Mouse (Mus musculus): ENCODE measurements around the gene Oprm1. TPM values are rescaled to one million over a fixed set of nuclear protein-coding genes. Genes with fewer than 3 reads are reported as not detected.

Gene Oprm1
- total and polyA plus RNA-seq, 3 experiments: 0.05 TPM; not detected in 2

DNA sequence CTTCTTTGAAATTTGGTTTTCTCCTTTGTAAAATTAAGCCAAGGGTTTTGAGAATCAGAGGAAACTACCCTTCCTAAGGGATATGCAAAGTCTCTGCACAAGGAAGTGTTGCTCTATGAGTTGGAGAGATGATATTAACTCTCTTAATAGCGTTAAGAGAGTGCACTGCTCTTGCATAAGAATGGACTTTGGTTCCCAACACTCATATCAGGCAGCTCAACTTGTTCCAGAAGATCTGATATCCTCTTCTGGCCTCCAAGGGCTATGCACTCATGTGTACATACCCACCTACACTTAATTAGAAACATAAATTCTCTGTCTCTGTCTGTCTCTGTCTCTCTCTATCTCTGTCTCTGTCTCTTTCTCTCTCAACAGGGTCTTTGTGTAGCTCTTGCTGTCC lies 170.6 kb downstream of the Oprm1 start:
- no peaks in the 10 kb centered on the region for H3K27me3 ChIP-seq (ENCODE audit: insufficient read depth, low read length)
- H3K36me3 ChIP-seq (replicated peaks): no peaks in the 10 kb centered on the region
- no peak for ATAC-seq (ENCODE audit: extremely low read depth, insufficient number of reproducible peaks, low FRiP score, poor library complexity, severe bottlenecking)
- DNase-seq (ENCODE audit: low spot score): no peak
- no peak overlapping the region for H3K4me3 ChIP-seq (ENCODE audit: low read depth, low read length)
- no peaks in the 10 kb centered on the region for H3K9me3 ChIP-seq (replicated peaks)
- H3K4me1 ChIP-seq (ENCODE audit: insufficient read depth, low read depth, low read length): no peaks in the 10 kb centered on the region
- no peak for TF ChIP-seq POLR2AphosphoS5 (IDR thresholded peaks at IDR 0.05; ENCODE audit: insufficient replicate concordance, low read depth, low read length)
- TF ChIP-seq CTCF (IDR thresholded peaks at IDR 0.05; ENCODE audit: low read depth, low read length): no peak
- TF ChIP-seq TAL1 (conservative IDR thresholded peaks at IDR 0.05; ENCODE audit: low read depth, low read length): no peak
- TF ChIP-seq GATA2 (IDR thresholded peaks at IDR 0.05; ENCODE audit: borderline replicate concordance, low read depth, low read length): no peak
- no peak for TF ChIP-seq GATA1 (IDR thresholded peaks at IDR 0.05; ENCODE audit: borderline replicate concordance, low read length)

DNA sequence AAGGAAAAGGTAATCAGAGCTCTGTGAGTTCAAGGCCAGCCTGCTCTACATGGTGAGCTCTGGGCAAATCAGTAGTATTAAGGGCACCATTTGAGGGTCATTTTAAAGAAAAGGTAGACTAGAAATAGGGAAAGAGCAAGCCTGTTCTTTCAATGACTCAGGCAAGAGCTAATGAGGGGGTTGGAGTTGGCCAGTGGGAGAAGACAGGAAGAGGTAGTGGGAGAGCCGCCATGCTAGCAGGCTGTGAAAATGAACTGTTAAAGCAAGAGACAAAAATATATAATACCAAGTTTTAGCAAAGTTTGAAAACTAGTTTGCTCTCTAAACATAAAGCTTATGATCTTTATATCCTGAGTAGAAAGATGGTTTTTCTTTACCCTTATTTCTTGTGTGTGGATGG lies 172.1 kb downstream of the Oprm1 start:
- Histone ChIP-seq H3K4me1 (ENCODE audit: insufficient read depth, low read depth, low read length) (no peaks in the 10 kb centered on the region), H3K4me3 (ENCODE audit: low read depth, low read length) (no peak overlapping the region), H3K27me3 (ENCODE audit: insufficient read depth, low read length) (no peaks in the 10 kb centered on the region), H3K9me3 (replicated peaks) (no peaks in the 10 kb centered on the region), H3K36me3 (replicated peaks) (no peaks in the 10 kb centered on the region)
- TF ChIP-seq TAL1 (conservative IDR thresholded peaks at IDR 0.05; ENCODE audit: low read depth, low read length): no peak
- no peak for TF ChIP-seq GATA2 (IDR thresholded peaks at IDR 0.05; ENCODE audit: borderline replicate concordance, low read depth, low read length)
- no peak for TF ChIP-seq GATA1 (IDR thresholded peaks at IDR 0.05; ENCODE audit: borderline replicate concordance, low read length)
- no peak for TF ChIP-seq POLR2AphosphoS5 (IDR thresholded peaks at IDR 0.05; ENCODE audit: insufficient replicate concordance, low read depth, low read length)
- TF ChIP-seq CTCF (IDR thresholded peaks at IDR 0.05; ENCODE audit: low read depth, low read length): no peak
- ATAC-seq (ENCODE audit: extremely low read depth, insufficient number of reproducible peaks, low FRiP score, poor library complexity, severe bottlenecking) (no peak), DNase-seq (ENCODE audit: low spot score) (no peak)

DNA sequence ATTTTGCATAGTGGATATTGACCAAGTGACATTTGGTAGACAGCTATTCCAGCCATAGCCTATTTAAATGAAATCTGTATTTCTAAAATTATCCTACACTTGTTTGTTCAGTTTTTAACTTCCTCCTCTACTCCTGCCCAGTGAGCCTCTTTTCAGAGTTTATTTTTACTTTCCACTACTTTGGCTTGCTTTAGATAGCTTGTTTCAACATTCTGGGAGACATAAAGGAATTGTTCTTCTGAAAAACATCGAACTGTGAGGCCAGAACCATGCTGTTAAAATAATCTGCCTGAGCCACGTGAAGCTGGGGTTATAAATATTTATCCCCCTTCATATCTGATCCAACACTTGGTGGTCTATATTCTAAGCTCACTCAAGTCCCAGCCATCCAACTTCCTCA lies 172.6 kb downstream of the Oprm1 start:
- DNase-seq (ENCODE audit: low spot score) (no peak), ATAC-seq (ENCODE audit: extremely low read depth, insufficient number of reproducible peaks, low FRiP score, poor library complexity, severe bottlenecking) (no peak)
- Histone ChIP-seq H3K4me1 (ENCODE audit: insufficient read depth, low read depth, low read length) (no peaks in the 10 kb centered on the region), H3K4me3 (ENCODE audit: low read depth, low read length) (no peak overlapping the region), H3K27me3 (ENCODE audit: insufficient read depth, low read length) (no peaks in the 10 kb centered on the region), H3K36me3 (replicated peaks) (no peaks in the 10 kb centered on the region), H3K9me3 (replicated peaks) (no peaks in the 10 kb centered on the region)
- TF ChIP-seq GATA2 (IDR thresholded peaks at IDR 0.05; ENCODE audit: borderline replicate concordance, low read depth, low read length) (no peak), TAL1 (conservative IDR thresholded peaks at IDR 0.05; ENCODE audit: low read depth, low read length) (no peak), GATA1 (IDR thresholded peaks at IDR 0.05; ENCODE audit: borderline replicate concordance, low read length) (no peak), CTCF (IDR thresholded peaks at IDR 0.05; ENCODE audit: low read depth, low read length) (no peak), POLR2AphosphoS5 (IDR thresholded peaks at IDR 0.05; ENCODE audit: insufficient replicate concordance, low read depth, low read length) (no peak)

DNA sequence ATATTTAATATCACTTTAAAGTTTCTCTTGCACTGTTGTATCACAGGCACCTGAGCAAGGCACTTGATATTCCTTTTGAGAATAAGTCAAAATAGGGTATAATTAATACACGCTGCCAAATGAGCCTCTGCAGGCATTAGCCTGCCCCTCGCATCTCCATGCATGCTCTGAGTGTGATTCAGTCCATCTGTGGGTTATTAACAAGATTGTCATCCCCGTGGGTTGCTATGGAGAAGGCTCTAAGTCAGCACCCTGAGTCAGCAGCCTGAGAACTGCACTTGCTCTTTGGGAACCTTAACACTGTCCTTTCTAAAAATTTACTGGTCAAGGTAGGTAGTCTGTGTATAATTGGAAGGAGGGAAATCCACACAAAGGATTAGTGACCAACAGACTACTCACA lies 176.5 kb downstream of the Oprm1 start:
- Histone ChIP-seq H3K27me3 (ENCODE audit: insufficient read depth, low read length) (no peaks in the 10 kb centered on the region), H3K4me1 (ENCODE audit: insufficient read depth, low read depth, low read length) (no peaks in the 10 kb centered on the region), H3K9me3 (replicated peaks) (peaks cover 2% of the 10 kb centered on the region; the same call in 1 of the 2 replicates), H3K4me3 (ENCODE audit: low read depth, low read length) (no peak overlapping the region), H3K36me3 (replicated peaks) (no peaks in the 10 kb centered on the region)
- TF ChIP-seq CTCF (IDR thresholded peaks at IDR 0.05; ENCODE audit: low read depth, low read length) (no peak), POLR2AphosphoS5 (IDR thresholded peaks at IDR 0.05; ENCODE audit: insufficient replicate concordance, low read depth, low read length) (no peak)
- DNase-seq (ENCODE audit: low spot score) (no peak), ATAC-seq (ENCODE audit: extremely low read depth, insufficient number of reproducible peaks, low FRiP score, poor library complexity, severe bottlenecking) (no peak)

DNA sequence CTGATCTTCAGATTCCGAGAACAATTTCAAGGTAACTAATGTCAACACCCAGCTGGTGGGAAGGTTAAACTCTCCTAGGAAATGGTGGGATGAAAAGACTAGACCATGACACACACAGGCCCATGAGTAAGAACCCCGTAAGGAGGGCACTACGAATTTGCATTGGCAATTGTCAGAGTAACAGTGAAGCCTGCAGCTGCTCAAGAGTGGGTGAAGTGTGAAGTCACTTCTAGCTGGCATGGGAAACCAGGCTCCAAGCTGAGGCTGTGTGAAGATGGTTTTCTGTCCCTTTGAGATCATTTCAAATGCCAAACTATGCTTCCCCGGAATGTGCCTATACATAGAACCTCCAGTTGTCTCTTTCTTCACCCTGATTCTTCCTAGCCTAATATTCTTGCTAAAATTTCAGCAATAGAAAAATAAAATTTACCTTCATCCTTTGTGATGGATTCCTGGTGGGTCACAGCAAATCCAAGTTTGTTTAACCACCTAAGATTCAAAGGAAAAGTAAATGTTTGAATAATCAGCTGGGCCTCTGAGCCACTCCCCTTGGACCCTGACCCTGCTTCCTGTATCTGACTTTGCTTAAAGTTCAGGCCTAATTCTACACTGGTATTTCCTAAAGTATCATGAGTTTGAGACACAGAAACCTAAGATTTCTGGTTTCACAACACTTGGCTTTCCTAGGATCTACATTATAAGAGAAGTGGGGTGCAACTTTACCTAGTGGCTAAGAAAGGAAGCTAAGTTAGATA lies 178.5 kb downstream of the Oprm1 start:
- TF ChIP-seq GATA1 (IDR thresholded peaks at IDR 0.05; ENCODE audit: borderline replicate concordance, low read length) (no peak), TAL1 (conservative IDR thresholded peaks at IDR 0.05; ENCODE audit: low read depth, low read length) (no peak), CTCF (IDR thresholded peaks at IDR 0.05; ENCODE audit: low read depth, low read length) (no peak), GATA2 (IDR thresholded peaks at IDR 0.05; ENCODE audit: borderline replicate concordance, low read depth, low read length) (no peak), POLR2AphosphoS5 (IDR thresholded peaks at IDR 0.05; ENCODE audit: insufficient replicate concordance, low read depth, low read length) (no peak)
- Histone ChIP-seq H3K4me1 (ENCODE audit: insufficient read depth, low read depth, low read length) (no peaks in the 10 kb centered on the region), H3K27me3 (ENCODE audit: insufficient read depth, low read length) (no peaks in the 10 kb centered on the region), H3K4me3 (ENCODE audit: low read depth, low read length) (no peak overlapping the region), H3K36me3 (replicated peaks) (no peaks in the 10 kb centered on the region), H3K9me3 (replicated peaks) (peaks cover 2% of the 10 kb centered on the region; the same call in 1 of the 2 replicates)
- ATAC-seq (ENCODE audit: extremely low read depth, insufficient number of reproducible peaks, low FRiP score, poor library complexity, severe bottlenecking) (no peak), DNase-seq (ENCODE audit: low spot score) (no peak)

DNA sequence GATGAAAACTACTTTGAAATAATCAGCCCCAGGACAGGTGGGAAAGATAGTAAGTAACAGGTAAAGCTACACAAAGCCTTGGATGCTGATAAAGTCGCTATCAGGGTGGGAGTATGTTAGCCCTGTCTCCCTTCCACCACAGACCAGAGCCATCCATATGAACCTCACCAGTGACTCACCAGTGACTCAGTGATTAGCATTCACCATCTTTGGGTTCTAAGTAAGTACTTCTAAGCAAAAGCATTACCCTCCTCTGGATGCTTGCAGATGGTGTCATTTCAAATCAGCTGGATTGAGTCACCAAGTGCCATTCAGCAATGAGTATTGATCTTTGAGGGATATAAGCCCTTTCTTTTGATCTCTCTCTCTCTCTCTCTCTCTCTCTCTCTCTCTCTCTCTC lies 194.8 kb downstream of the Oprm1 start:
- Histone ChIP-seq H3K27me3 (ENCODE audit: insufficient read depth, low read length) (no peaks in the 10 kb centered on the region), H3K4me3 (ENCODE audit: low read depth, low read length) (no peak overlapping the region), H3K4me1 (ENCODE audit: insufficient read depth, low read depth, low read length) (no peaks in the 10 kb centered on the region), H3K36me3 (replicated peaks) (no peaks in the 10 kb centered on the region), H3K9me3 (replicated peaks) (no peaks in the 10 kb centered on the region)
- ATAC-seq (ENCODE audit: extremely low read depth, insufficient number of reproducible peaks, low FRiP score, poor library complexity, severe bottlenecking) (no peak), DNase-seq (ENCODE audit: low spot score) (no peak)
- TF ChIP-seq GATA2 (IDR thresholded peaks at IDR 0.05; ENCODE audit: borderline replicate concordance, low read depth, low read length) (no peak), POLR2AphosphoS5 (IDR thresholded peaks at IDR 0.05; ENCODE audit: insufficient replicate concordance, low read depth, low read length) (no peak), GATA1 (IDR thresholded peaks at IDR 0.05; ENCODE audit: borderline replicate concordance, low read length) (no peak), TAL1 (conservative IDR thresholded peaks at IDR 0.05; ENCODE audit: low read depth, low read length) (no peak), CTCF (IDR thresholded peaks at IDR 0.05; ENCODE audit: low read depth, low read length) (no peak)

Measured in G1E (cell line).